Mouse (Mus musculus) heart, adult 2 months (tissue): ENCODE measurements around the gene Brat1. TPM values are rescaled to one million over a fixed set of nuclear protein-coding genes. Genes with fewer than 3 reads are reported as not detected.
A peak's percentile ranks its signal among the peaks of the same experiment; 100 is the strongest.

Experiments
- DNase-seq, 2 experiments: peaks; one replicate each; pipeline ENCODE4 v3.0.0; 2021
- H3K27ac ChIP-seq: fragments of 200-600 bp; 2 replicates; pipeline ENCODE4 v1.8.1; 2022
- H3K27me3 ChIP-seq: fragments of 200-500 bp; 2 replicates; pipeline ENCODE4 v1.6.1; 2012; ENCODE audit warnings: mild to moderate bottlenecking, low read length, inconsistent platforms, mixed read lengths; ENCODE audit not compliant: control insufficient read depth, insufficient read depth
- H3K36me3 ChIP-seq: fragments of 200-500 bp; 2 replicates; pipeline ENCODE4 v1.6.1; 2012; ENCODE audit warnings: low read length, inconsistent platforms; ENCODE audit not compliant: control insufficient read depth, insufficient read depth
- H3K4me1 ChIP-seq: fragments of 200-500 bp; 2 replicates; pipeline ENCODE4 v1.6.1; 2011; ENCODE audit warnings: low read length; ENCODE audit not compliant: control insufficient read depth, insufficient read depth
- H3K4me3 ChIP-seq: fragments of 200-600 bp; 2 replicates; pipeline ENCODE4 v1.8.1; 2022
- H3K79me2 ChIP-seq: fragments of 200-500 bp; replicated peaks from 2 replicates; pipeline ENCODE4 v1.6.1; 2012; ENCODE audit warnings: mild to moderate bottlenecking, inconsistent platforms, low read length, moderate library complexity, mixed read lengths; ENCODE audit not compliant: control insufficient read depth, insufficient read depth
- H3K9ac ChIP-seq: fragments of 200-500 bp; 2 replicates; pipeline ENCODE4 v1.6.1; 2012; ENCODE audit warnings: low read depth, mild to moderate bottlenecking, control low read depth, inconsistent platforms, low read length, mixed read lengths
- CTCF ChIP-seq: fragments of 200-600 bp; IDR thresholded peaks from 2 replicates; pipeline ENCODE4 v1.8.1; 2022; ENCODE audit warnings: antibody characterized with exemption, mild to moderate bottlenecking, moderate library complexity
- EP300 ChIP-seq: fragments of 200-500 bp; IDR thresholded peaks from 2 replicates; pipeline ENCODE4 v1.6.1; 2011; ENCODE audit warnings: low read depth, low read length, control low read depth; ENCODE audit not compliant: insufficient read depth
- POLR2A ChIP-seq: fragments of 200-500 bp; IDR thresholded peaks from 2 replicates; pipeline ENCODE4 v1.6.1; 2011; ENCODE audit warnings: mild to moderate bottlenecking, low read depth, low read length, control low read depth; ENCODE audit not compliant: insufficient read depth
- whole genome bisulfite sequencing: fragments of 180-500 bp; shearing (Covaris S2); methylation state at CpG from one replicate; pipeline ENCODE4 v1.1.7; 2018; 5-methylcytosine and 5-hydroxymethylcytosine counted together
- intact Hi-C: fragments of 180-260 bp; cut with DNase I; formaldehyde crosslinking; loops from one replicate; pipeline ENCODE4 v1.15.1; 2025
- long read RNA-seq: library from polyadenylated mRNA; stranded (forward); transcript quantifications from one replicate; pipeline ENCODE4 v2.0.0, GENCODE M21; 2021
- polyA plus RNA-seq: library from polyadenylated mRNA; depleted of rRNA; stranded (reverse); fragments of >200 nt; gene quantifications from 2 replicates; pipeline ENCODE4 v1.2.3, GENCODE M21; 2012; rRNA removed
- total RNA-seq, 2 experiments: library from RNA; stranded (reverse); gene quantifications; 2 replicates each; pipeline ENCODE4 v1.2.3; 2021

Gene Brat1
- 1 to 10 TPM; 6.4 to 8.2 TPM for total RNA-seq
- 11.0 and 13.2 TPM in 2 replicates for polyA plus RNA-seq
- long read RNA-seq, partial matches to known transcripts, result 2 of 10 reads
- long read RNA-seq, other reads (novel, unspliced or antisense), result 4 of 10 reads

DNA sequence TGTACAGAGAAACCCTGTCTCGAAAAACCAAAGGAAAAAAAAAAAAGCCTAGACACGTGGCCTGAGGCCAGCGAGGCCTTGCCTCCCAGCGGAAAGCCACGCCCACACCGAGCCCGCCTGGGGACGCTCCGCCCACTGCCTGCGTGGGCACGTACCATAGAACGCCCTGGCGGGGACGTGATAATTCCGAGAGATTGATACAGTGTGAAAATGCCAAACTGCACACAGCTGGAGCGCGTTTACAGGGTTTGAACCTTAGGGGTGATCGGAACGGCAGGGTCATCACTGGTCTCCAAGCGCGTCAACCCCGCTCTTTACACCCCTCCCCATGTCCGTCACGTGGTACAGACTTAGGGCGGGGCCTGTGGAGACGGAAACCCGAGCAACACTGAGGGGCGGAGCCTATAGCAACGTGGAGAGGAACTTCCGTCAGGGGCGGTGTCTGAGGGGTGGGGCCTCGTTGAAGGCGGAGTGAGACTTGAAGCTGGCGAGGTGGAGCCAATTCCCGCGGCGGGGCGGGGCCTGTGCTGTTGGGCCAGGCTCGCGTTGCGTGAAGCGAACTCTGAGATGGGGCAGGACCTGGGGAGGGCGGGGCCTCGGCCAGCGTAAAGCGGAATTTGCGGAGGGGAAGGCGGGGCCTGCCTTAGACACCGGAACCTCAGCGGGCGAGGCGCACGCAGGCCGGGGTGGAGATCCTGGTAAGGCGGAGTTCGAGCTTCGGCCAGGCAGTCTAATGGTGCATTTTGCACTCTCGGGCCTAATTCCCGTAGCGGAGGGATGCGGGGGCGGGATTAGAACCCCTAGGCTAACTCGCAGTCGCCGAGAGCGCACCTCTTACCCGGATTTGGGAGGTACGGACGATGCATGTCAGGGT, at the start of gene Brat1:
Gene Brat1, plus strand, starts transcription at position 634 of the 874 bp plus-strand sequence.
- peak; percentile 99 to 100 for DNase-seq
- intact Hi-C loops, result loop anchor here (2.0 kb wide), 1 partner anchor 44 kb away; no protein-coding TSS in a partner anchor
- Histone ChIP-seq H3K9ac (peak within 1 kb of the TSS; percentile 74), H3K4me1 (peaks cover 8% of the 10 kb centered on the region), H3K79me2 (no peaks in the 10 kb centered on the region), H3K4me3 (peak within 1 kb of the TSS; percentile 92), H3K27ac (peak within 1 kb of the TSS; percentile 100), H3K27me3 (no peaks in the 10 kb centered on the region), H3K36me3 (no peaks in the 10 kb centered on the region)
- no peak for TF ChIP-seq CTCF
- TF ChIP-seq EP300, result peak; percentile 80
- peak; percentile 96 for TF ChIP-seq POLR2A
- under 1% methylated on average over 69 of the region's 69 CpGs for WGBS

DNA sequence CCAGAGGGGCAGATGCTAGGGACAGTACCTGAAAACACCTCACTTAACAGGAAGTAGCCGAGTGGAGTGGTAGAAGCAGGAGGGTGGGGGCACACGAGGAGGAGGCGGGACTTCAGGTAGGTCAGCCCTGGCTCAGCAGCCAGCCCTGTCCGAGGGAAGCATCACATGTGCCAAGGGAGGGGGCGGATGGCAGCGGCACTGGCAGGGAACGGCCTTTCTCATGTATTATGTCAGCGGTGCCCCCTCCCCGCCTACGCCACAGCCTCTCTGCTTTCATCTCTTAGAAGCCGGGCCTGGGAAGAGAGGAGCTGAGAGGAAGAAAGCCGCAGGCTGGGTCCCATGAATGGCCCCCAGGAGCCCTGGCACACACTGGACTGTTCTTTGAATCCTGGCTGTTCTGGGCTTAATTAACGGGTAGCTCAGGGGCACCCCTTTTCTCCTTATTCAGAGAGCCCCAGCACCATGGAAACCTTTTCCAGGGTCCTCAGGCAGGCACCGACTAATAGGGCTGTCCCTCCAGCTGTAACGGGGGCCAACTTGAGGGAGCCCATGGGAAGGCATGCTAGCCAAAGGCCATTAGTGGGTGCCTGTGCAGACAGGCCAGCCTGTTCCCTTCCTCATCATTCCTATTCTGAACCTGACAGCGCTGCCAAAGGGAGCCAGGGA, 45.1 kb upstream of the Brat1 start:
- DNase-seq, result no peak
- no peak for TF ChIP-seq EP300
- no peak for TF ChIP-seq POLR2A
- TF ChIP-seq CTCF, result no peak
- intact Hi-C loops, result no loop called here
- Histone ChIP-seq H3K27ac (no peak overlapping the region), H3K4me1 (peaks cover 3% of the 10 kb centered on the region; the same call in 1 of the 2 replicates), H3K36me3 (no peaks in the 10 kb centered on the region), H3K27me3 (no peaks in the 10 kb centered on the region), H3K79me2 (no peaks in the 10 kb centered on the region), H3K9ac (no peak overlapping the region), H3K4me3 (no peak overlapping the region)
- WGBS, result 58% methylated on average over 16 of the region's 16 CpGs

DNA sequence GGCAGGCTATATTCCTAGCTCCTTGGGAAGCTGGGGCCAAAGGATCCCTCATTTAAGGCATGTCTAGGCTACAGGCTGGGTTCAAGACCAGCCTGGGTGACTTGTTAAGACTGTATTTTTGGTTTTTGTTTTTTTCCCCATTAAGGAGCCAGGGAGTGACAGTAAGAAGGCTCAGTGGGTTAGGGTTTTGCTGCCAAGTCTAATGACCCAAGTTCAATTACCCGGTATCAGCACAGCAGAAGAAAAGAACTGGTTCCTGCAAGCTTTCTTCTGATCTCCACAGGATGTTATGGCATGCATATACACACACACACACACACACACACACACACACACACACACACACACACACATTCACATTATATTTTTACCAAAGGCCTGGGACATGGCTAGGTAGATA, 44.4 kb upstream of the Brat1 start:
- Histone ChIP-seq H3K4me1 (peaks cover 3% of the 10 kb centered on the region; the same call in 1 of the 2 replicates), H3K79me2 (no peaks in the 10 kb centered on the region), H3K27me3 (no peaks in the 10 kb centered on the region), H3K27ac (no peak overlapping the region), H3K9ac (no peak overlapping the region), H3K36me3 (no peaks in the 10 kb centered on the region), H3K4me3 (no peak overlapping the region)
- no peak for DNase-seq
- WGBS, result 50% methylated on average over 1 of the region's 1 CpGs
- intact Hi-C loops, result no loop called here
- TF ChIP-seq EP300, result no peak
- TF ChIP-seq CTCF, result no peak
- no peak for TF ChIP-seq POLR2A

DNA sequence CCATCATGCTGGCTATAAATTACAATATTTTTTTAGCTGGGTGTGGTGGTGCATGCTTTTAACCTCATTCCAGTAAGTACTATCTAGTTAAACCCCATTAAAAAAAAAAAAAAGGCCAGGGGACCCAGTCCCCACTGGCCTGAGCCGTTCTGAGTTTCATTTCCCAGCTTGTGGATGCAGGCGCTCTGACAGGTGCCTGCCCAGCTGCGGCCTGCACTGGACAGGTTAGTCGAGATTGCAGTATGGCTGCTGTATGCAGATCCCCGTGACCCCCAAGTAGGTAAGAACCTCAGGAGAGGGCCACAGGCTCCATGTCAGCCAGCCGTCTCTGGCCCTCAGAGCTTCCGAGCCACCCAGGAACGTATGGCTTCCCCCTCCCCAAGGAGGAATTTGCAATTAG, 43.4 kb upstream of the Brat1 start:
- no peak for TF ChIP-seq EP300
- TF ChIP-seq CTCF, result no peak
- no peak for TF ChIP-seq POLR2A

DNA sequence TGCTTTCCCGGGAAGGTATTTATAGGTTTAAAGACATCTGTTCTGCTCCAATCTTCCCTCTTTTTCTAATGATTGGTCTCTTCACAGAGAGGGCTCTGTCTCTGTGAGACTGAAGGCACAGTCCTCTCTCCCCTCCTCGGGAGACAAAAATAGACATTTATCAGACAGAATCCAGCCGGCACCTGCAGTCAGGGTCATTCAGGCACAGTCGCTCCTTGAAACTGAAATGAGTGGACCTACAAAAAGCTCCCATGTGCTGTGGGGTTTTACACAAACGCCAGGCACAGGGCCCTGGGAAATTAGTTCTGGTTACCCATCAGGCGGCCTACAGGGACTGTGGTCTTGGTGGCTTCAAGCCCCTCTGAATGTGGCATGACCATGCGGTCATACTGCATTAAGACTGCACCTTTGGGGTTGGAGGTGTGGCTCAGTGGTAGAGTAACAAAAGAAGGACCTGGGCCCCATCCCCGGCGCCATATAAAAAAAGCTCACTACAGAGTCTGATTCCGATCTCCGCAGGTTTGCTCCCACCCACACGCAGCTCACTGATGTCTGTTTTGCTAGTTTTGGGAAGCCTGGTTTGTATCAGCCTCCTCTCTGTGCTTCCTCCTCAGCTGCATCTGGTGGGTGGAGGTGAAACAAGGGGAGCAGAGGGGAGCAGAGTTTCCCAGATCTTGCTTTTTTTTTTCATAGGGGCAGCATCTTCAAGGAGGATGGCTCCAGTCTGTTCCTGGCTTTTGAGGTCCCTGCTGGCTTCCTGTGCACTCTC, 42.8 kb upstream of the Brat1 start:
- H3K79me2 ChIP-seq, result no peaks in the 10 kb centered on the region
- TF ChIP-seq EP300 (no peak), CTCF (no peak), POLR2A (no peak)
- H3K4me1 ChIP-seq, result peaks cover 3% of the 10 kb centered on the region; the same call in 1 of the 2 replicates
- WGBS, result 46% methylated on average over 12 of the region's 12 CpGs
- H3K27me3 ChIP-seq, result no peaks in the 10 kb centered on the region
- intact Hi-C loops, result no loop called here
- H3K27ac ChIP-seq, result no peak overlapping the region
- no peak overlapping the region for H3K9ac ChIP-seq
- DNase-seq, result no peak
- H3K4me3 ChIP-seq, result no peak overlapping the region
- H3K36me3 ChIP-seq, result no peaks in the 10 kb centered on the region

More for the DNA sequence above, 43.4 kb upstream of the Brat1 start:
- H3K4me3 ChIP-seq, result no peak overlapping the region
- no peaks in the 10 kb centered on the region for H3K36me3 ChIP-seq
- H3K27me3 ChIP-seq, result no peaks in the 10 kb centered on the region
- no peak overlapping the region for H3K27ac ChIP-seq
- 59% methylated on average over 8 of the region's 8 CpGs for WGBS
- no peak for DNase-seq
- H3K4me1 ChIP-seq, result peaks cover 3% of the 10 kb centered on the region; the same call in 1 of the 2 replicates
- no peaks in the 10 kb centered on the region for H3K79me2 ChIP-seq
- no peak overlapping the region for H3K9ac ChIP-seq
- intact Hi-C loops, result no loop called here
